Mouse (Mus musculus): ENCODE results near the gene Ciart.
"Not testable (repeated sequence)": the region's sequence is repeated elsewhere in the genome, so short reads cannot be mapped to it uniquely, and the experiment has no call there.

The Ciart gene

GRCm38 (mm10) chr3:95881979-95882815 lies at the start of gene Ciart:
Gene Ciart (minus strand): TSS chr3:95882251.
- peak; percentile 99 for DNase-seq

- DNase-seq: no peak
Measured at GRCm38 (mm10) chr3:95931471-95931870, 49.4 kb upstream of the Ciart start.

- no peak for DNase-seq
Measured at GRCm38 (mm10) chr3:95930471-95930789, 48.4 kb upstream of the Ciart start.

GRCm38 (mm10) chr3:95929581-95930470 lies 47.8 kb upstream of the Ciart start:
- peak; percentile 47 for DNase-seq

GRCm38 (mm10) chr3:95928658-95929503 lies 46.8 kb upstream of the Ciart start, which contains the start of gene Anp32e:
Gene Anp32e (plus strand): TSS chr3:95929246.
- DNase-seq: peak; percentile 99

- DNase-seq: no peak
Measured at GRCm38 (mm10) chr3:95928261-95928657, 46.2 kb upstream of the Ciart start.

GRCm38 (mm10) chr3:95925087-95925486 lies 43.0 kb upstream of the Ciart start:
- no peak for DNase-seq

- no peak for DNase-seq
Measured at GRCm38 (mm10) chr3:95924185-95924584, 42.1 kb upstream of the Ciart start.

- DNase-seq: not testable (repeated sequence)
Measured at GRCm38 (mm10) chr3:95923429-95923828, 41.4 kb upstream of the Ciart start.

- not testable (repeated sequence) for DNase-seq
Measured at GRCm38 (mm10) chr3:95920532-95920931, 38.5 kb upstream of the Ciart start.

- DNase-seq: no peak
Measured at GRCm38 (mm10) chr3:95916760-95917159, 34.7 kb upstream of the Ciart start.

- no peak for DNase-seq
Measured at GRCm38 (mm10) chr3:95914706-95915105, 32.7 kb upstream of the Ciart start.

GRCm38 (mm10) chr3:95907613-95908012 lies 25.6 kb upstream of the Ciart start:
- no peak for DNase-seq

GRCm38 (mm10) chr3:95906860-95907259 lies 24.8 kb upstream of the Ciart start:
- DNase-seq: no peak

- no peak for DNase-seq
Measured at GRCm38 (mm10) chr3:95905940-95906492, 24.0 kb upstream of the Ciart start.

GRCm38 (mm10) chr3:95905146-95905939 lies 23.3 kb upstream of the Ciart start:
- DNase-seq: no peak

GRCm38 (mm10) chr3:95904568-95904967 lies 22.5 kb upstream of the Ciart start, which contains the start of gene Car14:
Gene Car14 (minus strand): TSS chr3:95904691.
- no peak for DNase-seq

- no peak for DNase-seq
Measured at GRCm38 (mm10) chr3:95903753-95904502, 21.9 kb upstream of the Ciart start.

GRCm38 (mm10) chr3:95902643-95903042 lies 20.6 kb upstream of the Ciart start:
- DNase-seq: no peak

- no peak for DNase-seq
Measured at GRCm38 (mm10) chr3:95902373-95902625, 20.2 kb upstream of the Ciart start.
